Mouse (Mus musculus): ENCODE data around the gene Rap1gap. TPM values are rescaled to one million over a fixed set of nuclear protein-coding genes. Genes with fewer than 3 reads are reported as not detected.

Gene Rap1gap
- polyA plus RNA-seq (2014; fragmentation: Illumina TruSeq; extraction: RNeasy Lipid Tissue Mini Kit (QIAGEN cat#74804); ENCODE audit: low read depth, low replicate concordance) = 5.6 TPM

DNA sequence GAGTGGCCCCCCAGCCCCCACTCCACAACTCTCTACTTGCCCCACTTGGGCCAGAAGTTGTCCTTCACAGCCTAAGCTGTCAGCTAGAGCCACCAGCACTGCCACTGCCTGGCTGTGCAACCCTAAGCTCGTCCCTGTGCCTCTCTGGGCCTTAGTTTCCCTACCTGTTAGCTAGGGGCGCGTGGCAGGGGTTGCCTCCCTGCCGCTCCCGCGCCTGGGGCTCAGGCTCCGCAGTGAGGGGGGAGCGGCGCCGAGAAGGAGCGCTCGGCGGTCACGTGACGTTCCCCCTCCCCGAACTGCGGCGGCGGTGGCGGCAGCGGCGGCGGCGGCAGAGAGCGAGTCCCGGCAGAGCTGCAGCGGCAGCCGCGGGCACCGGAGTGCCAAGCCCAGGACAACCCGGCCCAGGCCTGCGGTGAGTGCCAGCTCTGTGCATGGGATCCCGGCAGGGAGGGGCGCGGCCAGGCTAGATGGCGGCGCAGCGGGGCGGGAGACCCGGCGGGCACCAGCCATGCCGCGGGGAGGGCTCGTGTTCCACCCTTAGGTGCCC is at the start of gene Rap1gap:
TSS of gene Rap1gap (plus strand) at position 294 of the 547 bp plus-strand sequence.

Other genes with a start within 250 kb of the Rap1gap start
- not detected for gene Cela3b, start 234.2 kb upstream of the Rap1gap start, polyA plus RNA-seq (2014; fragmentation: Illumina TruSeq; extraction: RNeasy Lipid Tissue Mini Kit (QIAGEN cat#74804); ENCODE audit: low read depth, low replicate concordance)
- gene 1700013G24Rik, start 211.4 kb upstream of the Rap1gap start, polyA plus RNA-seq (2014; fragmentation: Illumina TruSeq; extraction: RNeasy Lipid Tissue Mini Kit (QIAGEN cat#74804); ENCODE audit: low read depth, low replicate concordance) = not detected
- 0.24 TPM for gene Hspg2, start 196.0 kb upstream of the Rap1gap start, polyA plus RNA-seq (2014; fragmentation: Illumina TruSeq; extraction: RNeasy Lipid Tissue Mini Kit (QIAGEN cat#74804); ENCODE audit: low read depth, low replicate concordance)
- gene Ldlrad2, start 90.2 kb upstream of the Rap1gap start, polyA plus RNA-seq (2014; fragmentation: Illumina TruSeq; extraction: RNeasy Lipid Tissue Mini Kit (QIAGEN cat#74804); ENCODE audit: low read depth, low replicate concordance) = not detected
- 37.3 TPM for gene Usp48, start 71.0 kb upstream of the Rap1gap start, polyA plus RNA-seq (2014; fragmentation: Illumina TruSeq; extraction: RNeasy Lipid Tissue Mini Kit (QIAGEN cat#74804); ENCODE audit: low read depth, low replicate concordance)
- 60.2 TPM for gene Alpl, start 131.7 kb downstream of the Rap1gap start, polyA plus RNA-seq (2014; fragmentation: Illumina TruSeq; extraction: RNeasy Lipid Tissue Mini Kit (QIAGEN cat#74804); ENCODE audit: low read depth, low replicate concordance)
- gene Ece1, start 197.5 kb downstream of the Rap1gap start, polyA plus RNA-seq (2014; fragmentation: Illumina TruSeq; extraction: RNeasy Lipid Tissue Mini Kit (QIAGEN cat#74804); ENCODE audit: low read depth, low replicate concordance) = 7.4 TPM

All from kidney, adult 10 weeks (tissue).